Mouse (Mus musculus) neural tube, embryonic 15.5 days (tissue): ENCODE data around the gene Dph3. TPM values are rescaled to one million over a fixed set of nuclear protein-coding genes. Genes with fewer than 3 reads are reported as not detected.
A peak's percentile ranks its signal among the peaks of the same experiment; 100 is the strongest.
"Not testable (repeated sequence)": the region's sequence is repeated elsewhere in the genome, so short reads cannot be mapped to it uniquely, and the experiment has no call there.

Source experiments
- ATAC-seq: fragments of 200-750 bp; cut with Nextera tagmentation; 2 replicates; pipeline ENCODE4 v1.8.0; 2017; ENCODE audit warnings: mild to moderate bottlenecking, moderate TSS enrichment, moderate library complexity; ENCODE audit not compliant: low FRiP score
- H3K27ac ChIP-seq: fragments of 300-500 bp; sonication (generic); replicated peaks from 2 replicates; pipeline ENCODE4 v1.5.1; 2015; ENCODE audit warnings: mild to moderate bottlenecking, inconsistent platforms
- H3K27me3 ChIP-seq: fragments of 300-500 bp; sonication (generic); replicated peaks from 2 replicates; pipeline ENCODE4 v1.6.1; 2015; ENCODE audit warnings: inconsistent platforms
- H3K36me3 ChIP-seq: fragments of 300-500 bp; sonication (generic); 2 replicates; pipeline ENCODE4 v1.6.1; 2015; ENCODE audit warnings: inconsistent platforms
- H3K4me1 ChIP-seq: fragments of 300-500 bp; sonication (generic); 2 replicates; pipeline ENCODE4 v1.6.1; 2015; ENCODE audit warnings: inconsistent platforms
- H3K4me2 ChIP-seq: fragments of 300-500 bp; sonication (generic); 2 replicates; pipeline ENCODE4 v1.6.1; 2015; ENCODE audit warnings: inconsistent platforms, mild to moderate bottlenecking, moderate library complexity
- H3K4me3 ChIP-seq: fragments of 300-500 bp; sonication (generic); replicated peaks from 2 replicates; pipeline ENCODE4 v1.5.1; 2015; ENCODE audit warnings: mild to moderate bottlenecking, inconsistent platforms
- H3K9ac ChIP-seq: fragments of 300-500 bp; sonication (generic); replicated peaks from 2 replicates; pipeline ENCODE4 v1.6.1; 2015; ENCODE audit warnings: mild to moderate bottlenecking, inconsistent platforms
- H3K9me3 ChIP-seq: fragments of 300-500 bp; sonication (generic); replicated peaks from 2 replicates; pipeline ENCODE4 v1.6.1; 2016; ENCODE audit warnings: inconsistent platforms
- WGBS: fragments of 180-500 bp; shearing (Covaris S2); methylation state at CpG from one replicate; pipeline ENCODE4 v1.1.7; 2015; ENCODE audit warnings: mixed read lengths; 5-methylcytosine and 5-hydroxymethylcytosine counted together
- polyA plus RNA-seq: library from polyadenylated mRNA; unstranded; fragments of >200 nt; fragmentation: Nextera tagmentation; extraction: Ambion mirVana; gene quantifications from 2 replicates; pipeline ENCODE4 v1.2.1, GENCODE M21; 2015

The Dph3 gene
- polyA plus RNA-seq: 66.4 and 72.8 TPM in 2 replicates

DNA sequence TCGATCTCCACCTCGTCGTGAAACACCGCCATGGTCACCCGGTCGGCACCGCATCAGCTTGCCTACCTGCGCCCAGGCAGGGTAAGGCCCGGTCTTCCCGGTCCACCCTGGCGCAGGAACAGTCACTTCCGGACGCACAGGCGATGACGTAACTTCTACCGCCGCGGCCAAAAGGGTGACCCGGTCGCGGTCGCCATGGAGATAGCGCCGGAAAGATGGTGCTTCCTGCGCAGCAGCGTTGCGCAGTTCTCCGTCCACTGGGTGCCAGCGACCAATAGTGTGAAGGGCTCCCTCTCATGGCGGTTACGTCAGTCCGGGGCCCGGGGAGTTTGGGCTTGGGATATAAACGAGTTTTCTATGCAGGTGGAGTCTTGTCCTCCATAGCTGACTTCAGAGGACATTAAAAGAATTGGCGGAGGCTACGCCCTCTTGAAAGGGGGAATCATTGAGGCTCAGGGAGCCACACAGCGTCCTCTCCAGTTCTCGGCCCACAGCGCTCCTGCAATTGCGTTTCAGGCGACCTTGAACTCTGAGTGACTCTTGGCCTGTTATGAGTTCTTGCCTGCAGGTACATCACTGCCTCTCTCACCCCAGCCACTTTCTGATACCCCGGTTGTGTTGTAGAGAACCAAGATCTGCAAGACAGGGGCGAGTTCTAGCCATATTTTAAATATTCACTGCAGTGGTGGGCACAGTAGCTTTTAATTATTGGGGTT lies at the start of gene Dph3:
TSS of gene Dph3 (minus strand) at position 244 of the 716 bp plus-strand sequence.
- peak within 1 kb of the TSS; percentile 82 for H3K4me3 ChIP-seq
- H3K27me3 ChIP-seq: no peaks in the 10 kb centered on the region
- ATAC-seq: peak; percentile 97
- H3K27ac ChIP-seq: peak within 1 kb of the TSS; percentile 89
- H3K4me1 ChIP-seq: peaks cover 20% of the 10 kb centered on the region
- H3K9ac ChIP-seq: peak within 1 kb of the TSS; percentile 72
- H3K4me2 ChIP-seq: peak within 1 kb of the TSS; percentile 66
- under 1% methylated on average over 43 of the region's 43 CpGs for WGBS
- H3K9me3 ChIP-seq: no peaks in the 10 kb centered on the region
- H3K36me3 ChIP-seq: peaks cover 21% of the 10 kb centered on the region

GRCm38 (mm10) chr14:32134293-32134692 lies 48.8 kb upstream of the Dph3 start:
- Histone ChIP-seq H3K4me1 (no peaks in the 10 kb centered on the region), H3K27me3 (no peaks in the 10 kb centered on the region), H3K4me3 (no peak overlapping the region), H3K9ac (no peak overlapping the region), H3K27ac (no peak overlapping the region), H3K9me3 (no peaks in the 10 kb centered on the region), H3K4me2 (no peak overlapping the region), H3K36me3 (no peaks in the 10 kb centered on the region)
- no peak for ATAC-seq
- WGBS: 87% methylated on average over 2 of the region's 2 CpGs

DNA sequence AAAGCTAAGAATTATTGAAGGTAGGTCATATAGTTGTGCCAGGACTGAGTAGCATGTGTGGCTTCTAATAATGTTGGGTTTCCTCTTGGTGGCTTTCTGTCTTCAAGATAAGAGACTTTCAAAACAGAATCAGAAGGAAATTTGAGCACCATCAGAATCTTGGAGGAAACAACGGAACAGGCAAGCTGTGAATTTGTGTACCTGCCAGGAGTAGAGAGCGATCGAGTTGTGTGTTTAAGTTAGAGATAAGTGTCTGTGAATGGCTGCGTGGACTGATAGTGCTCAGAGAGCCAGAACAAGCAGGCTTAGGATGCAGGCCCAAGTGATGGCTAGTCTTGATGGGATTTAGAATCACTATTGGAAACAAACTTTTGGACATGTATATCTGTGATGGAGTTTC lies 46.3 kb upstream of the Dph3 start:
- Histone ChIP-seq H3K27me3 (no peaks in the 10 kb centered on the region), H3K27ac (no peak overlapping the region), H3K4me2 (no peak overlapping the region), H3K4me3 (no peak overlapping the region), H3K9me3 (no peaks in the 10 kb centered on the region), H3K9ac (no peak overlapping the region), H3K4me1 (no peaks in the 10 kb centered on the region), H3K36me3 (no peaks in the 10 kb centered on the region)
- 90% methylated on average over 4 of the region's 4 CpGs for WGBS
- ATAC-seq: no peak

DNA sequence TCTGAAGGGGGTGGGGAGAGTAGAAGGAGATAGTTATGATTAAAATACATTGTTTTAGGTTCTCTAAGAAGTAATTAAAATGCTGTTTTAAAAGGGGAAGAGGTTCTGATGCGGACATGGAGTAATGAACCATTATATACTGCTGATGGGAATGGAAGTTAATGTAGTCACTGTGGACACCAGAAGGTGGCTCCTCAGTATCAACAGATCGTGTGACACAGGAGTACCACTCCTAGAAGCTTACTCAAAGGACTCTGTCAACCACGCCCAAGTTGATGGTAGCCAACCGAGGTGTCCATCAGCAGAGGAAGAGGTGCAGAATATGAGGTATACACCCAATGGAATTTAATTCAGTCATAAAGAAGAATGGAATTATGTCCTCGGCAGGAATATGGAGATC lies 42.9 kb upstream of the Dph3 start:
- no peaks in the 10 kb centered on the region for H3K36me3 ChIP-seq
- 87% methylated on average over 5 of the region's 5 CpGs for WGBS
- no peak overlapping the region for H3K27ac ChIP-seq
- H3K4me3 ChIP-seq: no peak overlapping the region
- no peaks in the 10 kb centered on the region for H3K9me3 ChIP-seq
- no peak overlapping the region for H3K4me2 ChIP-seq
- no peak overlapping the region for H3K9ac ChIP-seq
- 0 out of 2 replicates have a peak, but pooled peaks cover 2% of the 10 kb centered on the region for H3K27me3 ChIP-seq
- no peaks in the 10 kb centered on the region for H3K4me1 ChIP-seq
- ATAC-seq: no peak

DNA sequence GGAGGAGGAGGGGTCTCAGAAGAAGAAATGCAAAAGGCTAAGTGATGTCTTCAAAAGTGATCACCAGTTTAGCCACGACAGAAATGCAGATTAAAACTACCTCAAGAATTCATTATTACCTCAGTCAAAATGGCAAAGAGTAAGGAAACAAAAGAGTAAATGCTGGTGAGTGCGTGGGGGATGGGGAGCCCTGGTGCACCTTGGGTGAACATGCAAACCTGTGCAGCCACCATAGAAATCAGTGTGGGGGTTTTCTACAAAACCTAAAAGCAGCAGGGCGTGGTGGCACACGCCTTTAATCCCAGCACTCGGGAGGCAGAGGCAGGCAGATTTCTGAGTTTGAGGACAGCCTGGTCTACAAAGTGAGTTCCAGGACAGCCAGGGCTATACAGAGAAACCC lies 39.7 kb upstream of the Dph3 start:
- not testable (repeated sequence) for H3K4me3 ChIP-seq, ATAC-seq, H3K4me1 ChIP-seq, H3K4me2 ChIP-seq, H3K36me3 ChIP-seq, H3K9ac ChIP-seq, H3K9me3 ChIP-seq, H3K27me3 ChIP-seq, H3K27ac ChIP-seq
- 82% methylated on average over 5 of the region's 5 CpGs for WGBS

- no peak overlapping the region for H3K4me3 ChIP-seq
- WGBS: 86% methylated on average over 3 of the region's 3 CpGs
- no peaks in the 10 kb centered on the region for H3K4me1 ChIP-seq
- H3K27ac ChIP-seq: no peak overlapping the region
- no peak for ATAC-seq
- 0 out of 2 replicates have a peak, but pooled peaks cover 2% of the 10 kb centered on the region for H3K27me3 ChIP-seq
- no peak overlapping the region for H3K4me2 ChIP-seq
- no peaks in the 10 kb centered on the region for H3K9me3 ChIP-seq
- no peak overlapping the region for H3K9ac ChIP-seq
- no peaks in the 10 kb centered on the region for H3K36me3 ChIP-seq
These were observed 38.7 kb upstream of the Dph3 start for GRCm38 (mm10) chr14:32124261-32124660.

GRCm38 (mm10) chr14:32121920-32122315 lies 36.4 kb upstream of the Dph3 start:
- Histone ChIP-seq H3K27ac (no peak overlapping the region), H3K9me3 (no peaks in the 10 kb centered on the region), H3K4me1 (no peaks in the 10 kb centered on the region), H3K27me3 (0 out of 2 replicates have a peak, but pooled peaks cover 2% of the 10 kb centered on the region), H3K4me3 (no peak overlapping the region), H3K4me2 (no peak overlapping the region), H3K9ac (no peak overlapping the region), H3K36me3 (no peaks in the 10 kb centered on the region)
- WGBS: 56% methylated on average over 2 of the region's 2 CpGs
- ATAC-seq: no peak

DNA sequence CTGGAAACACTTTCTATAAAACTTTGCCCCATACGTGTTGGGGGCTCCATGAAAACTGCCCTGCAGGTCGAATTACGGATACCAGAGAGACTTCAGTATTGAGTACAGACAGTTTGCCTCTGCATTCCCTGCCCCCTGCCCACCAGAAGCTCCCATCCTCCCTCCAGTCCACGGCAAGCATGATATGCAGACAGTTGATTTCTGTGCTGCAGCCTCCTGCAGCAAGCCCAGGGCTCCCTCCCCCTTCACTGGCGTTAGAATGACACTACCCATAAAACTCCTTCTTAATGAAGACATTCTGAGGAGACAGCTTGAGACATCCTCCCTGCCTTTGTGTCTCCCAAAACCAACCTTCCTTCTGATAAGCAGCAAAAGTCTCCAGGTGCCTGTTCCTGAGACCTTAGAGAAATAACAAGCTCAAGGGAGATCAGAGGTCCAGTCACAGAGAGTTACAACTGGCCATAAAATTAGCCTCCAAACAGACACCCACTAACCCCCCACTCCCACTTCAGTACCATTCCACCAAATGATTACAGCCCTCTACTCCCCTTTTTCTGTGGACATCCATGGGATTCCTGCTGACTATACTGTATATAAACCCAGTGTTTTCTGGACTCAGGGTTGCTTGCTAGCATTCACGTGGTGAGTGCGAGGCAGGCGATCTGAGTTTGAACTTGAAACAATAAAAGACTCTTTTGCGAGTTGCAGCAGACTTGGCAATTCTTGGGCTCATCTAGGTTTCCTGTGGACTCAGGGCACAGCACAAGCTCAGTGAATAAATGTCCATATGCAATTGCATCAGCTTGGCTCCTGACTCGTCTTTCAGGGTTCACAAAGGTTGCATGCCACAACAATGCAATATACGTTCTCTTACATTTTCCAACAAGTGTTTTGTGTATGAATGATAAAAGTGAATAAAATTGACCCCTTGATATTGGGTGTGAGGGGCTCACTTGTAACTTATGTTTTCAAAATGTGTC lies 35.7 kb upstream of the Dph3 start:
- H3K4me1 ChIP-seq: no peaks in the 10 kb centered on the region
- H3K9ac ChIP-seq: no peak overlapping the region
- no peaks in the 10 kb centered on the region for H3K9me3 ChIP-seq
- no peak overlapping the region for H3K4me2 ChIP-seq
- 62% methylated on average over 11 of the region's 11 CpGs for WGBS
- 0 out of 2 replicates have a peak, but pooled peaks cover under 1% of the 10 kb centered on the region for H3K27me3 ChIP-seq
- no peak overlapping the region for H3K4me3 ChIP-seq
- H3K36me3 ChIP-seq: no peaks in the 10 kb centered on the region
- no peak for ATAC-seq
- H3K27ac ChIP-seq: no peak overlapping the region

DNA sequence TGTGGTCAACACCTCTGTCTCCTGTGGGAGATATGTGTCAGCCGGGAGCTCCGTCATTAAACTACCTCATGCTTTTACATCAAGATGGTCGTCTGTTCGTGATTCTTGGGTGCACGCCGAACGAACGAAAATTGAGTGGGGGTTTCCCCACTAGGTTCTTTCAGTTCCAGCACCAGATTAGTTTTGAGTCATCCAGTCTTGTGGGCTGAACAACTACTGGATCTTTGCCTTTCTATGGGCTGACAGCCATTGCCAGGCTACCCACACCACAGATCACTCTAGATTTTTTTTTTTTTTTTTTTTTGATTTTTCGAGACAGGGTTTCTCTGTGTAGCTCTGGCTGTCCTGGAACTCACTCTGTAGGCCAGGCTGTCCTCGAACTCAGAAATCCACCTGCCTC lies 26.6 kb upstream of the Dph3 start:
- H3K4me1 ChIP-seq, H3K9ac ChIP-seq, H3K9me3 ChIP-seq, ATAC-seq, H3K27me3 ChIP-seq, H3K4me2 ChIP-seq, H3K27ac ChIP-seq, H3K4me3 ChIP-seq, H3K36me3 ChIP-seq: not testable (repeated sequence)
- 92% methylated on average over 10 of the region's 10 CpGs for WGBS

GRCm38 (mm10) chr14:32106911-32107310 lies 21.4 kb upstream of the Dph3 start:
- Histone ChIP-seq H3K36me3 (peaks cover 9% of the 10 kb centered on the region), H3K27ac (no peak overlapping the region), H3K9me3 (no peaks in the 10 kb centered on the region), H3K9ac (no peak overlapping the region), H3K27me3 (no peaks in the 10 kb centered on the region), H3K4me1 (no peaks in the 10 kb centered on the region), H3K4me2 (no peak overlapping the region), H3K4me3 (no peak overlapping the region)
- no peak for ATAC-seq
- WGBS: 85% methylated on average over 4 of the region's 4 CpGs

DNA sequence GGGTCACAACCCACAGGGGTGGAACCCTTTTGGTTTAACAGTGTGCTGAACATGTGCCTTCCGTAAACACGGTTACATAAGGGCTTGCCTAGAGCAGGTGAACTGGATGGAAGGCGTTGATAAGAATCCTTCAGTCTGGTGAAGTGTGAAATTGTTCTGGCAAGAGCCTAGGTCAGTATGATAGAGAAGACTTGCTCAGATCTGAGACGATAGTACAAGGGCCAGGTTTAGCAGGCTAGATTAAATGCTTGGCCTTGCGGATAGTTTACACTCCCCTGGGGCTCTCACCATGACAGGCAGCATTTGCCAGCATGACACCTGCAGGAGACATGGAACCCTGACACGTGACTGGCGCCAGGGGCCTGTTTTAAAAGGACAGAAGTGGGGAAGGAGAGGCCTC lies 20.1 kb upstream of the Dph3 start:
- Histone ChIP-seq H3K4me3 (no peak overlapping the region), H3K4me1 (no peaks in the 10 kb centered on the region), H3K9ac (no peak overlapping the region), H3K4me2 (no peak overlapping the region), H3K9me3 (no peaks in the 10 kb centered on the region), H3K27ac (no peak overlapping the region), H3K36me3 (peaks cover 15% of the 10 kb centered on the region), H3K27me3 (no peaks in the 10 kb centered on the region)
- ATAC-seq: no peak
- 77% methylated on average over 7 of the region's 7 CpGs for WGBS

DNA sequence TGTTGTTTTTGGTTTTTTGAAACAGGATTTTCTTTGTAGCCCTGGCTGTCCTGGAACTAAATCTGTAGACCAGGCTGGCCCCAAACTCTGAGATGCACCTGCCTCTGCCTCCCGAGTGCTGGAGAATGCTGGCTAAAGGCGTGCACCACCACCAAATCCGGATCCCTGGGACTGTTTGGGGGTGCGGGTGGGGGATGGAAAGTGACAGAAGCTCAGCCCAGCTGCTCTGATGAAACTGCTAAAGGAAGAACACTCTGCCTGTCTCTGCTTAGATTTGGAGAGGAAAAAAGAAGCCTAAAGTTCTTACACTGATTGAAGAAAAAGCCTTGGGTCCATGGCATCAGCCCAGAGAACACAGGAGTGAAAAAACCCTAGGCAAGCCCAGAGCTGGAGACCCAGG lies 18.0 kb upstream of the Dph3 start:
- Histone ChIP-seq H3K4me1 (no peaks in the 10 kb centered on the region), H3K4me3 (no peak overlapping the region), H3K4me2 (no peak overlapping the region), H3K9ac (no peak overlapping the region), H3K9me3 (no peaks in the 10 kb centered on the region), H3K36me3 (peaks cover 36% of the 10 kb centered on the region), H3K27ac (no peak overlapping the region), H3K27me3 (no peaks in the 10 kb centered on the region)
- WGBS: 85% methylated on average over 4 of the region's 4 CpGs
- ATAC-seq: no peak
